Mouse (Mus musculus) myocyte (in vitro differentiated cells): ENCODE results near the gene Zbtb22.

Source experiments
- POLR2A ChIP-seq: IDR thresholded peaks from one replicate; pipeline ENCODE4 v1.6.1; 2011; ENCODE audit warnings: low read depth, mild to moderate bottlenecking, control low read depth, moderate library complexity; ENCODE audit not compliant: insufficient read length
- POLR2AphosphoS2 ChIP-seq: IDR thresholded peaks from one replicate; pipeline ENCODE4 v1.6.1; 2011; ENCODE audit warnings: low read depth, control low read depth; ENCODE audit not compliant: insufficient read length

- TF ChIP-seq POLR2A (no peak), POLR2AphosphoS2 (no peak)
These were observed 16.7 kb downstream of the Zbtb22 start for GRCm38 (mm10) chr17:33932448-33932847.
